Mouse (Mus musculus) ES-CJ7 (cell line): ENCODE data around the gene Sprr2b.
"Not testable (repeated sequence)": the region's sequence is repeated elsewhere in the genome, so short reads cannot be mapped to it uniquely, and the experiment has no call there.

Experiments
- DNase-seq: peaks from one replicate; pipeline ENCODE4 v3.0.0; 2011; ENCODE audit warnings: low read depth, low spot score

The Sprr2b gene

DNA sequence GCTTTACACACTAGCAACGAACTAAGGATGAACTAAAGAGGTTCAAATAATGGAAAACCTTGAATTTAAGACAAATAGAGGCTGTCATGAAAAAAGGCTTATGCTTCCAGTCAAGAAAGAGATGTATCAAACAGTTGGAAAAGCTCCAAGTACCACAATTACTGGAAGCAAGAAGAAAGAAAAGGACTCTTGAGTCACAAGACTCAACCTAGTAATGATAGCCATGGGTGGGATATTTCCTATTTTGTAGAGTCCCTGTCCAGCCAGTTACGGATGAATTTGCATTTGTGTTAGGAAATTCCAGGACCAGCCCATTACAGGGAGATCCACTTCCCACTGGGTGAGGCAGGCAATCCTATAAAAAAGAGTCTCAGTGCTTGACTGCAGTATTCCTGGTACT lies at the start of gene Sprr2b:
Sprr2b (plus strand) TSS at position 301 of the 400 bp plus-strand sequence.
- peak; percentile 3 for DNase-seq

- DNase-seq: not testable (repeated sequence)
These were observed 44.9 kb upstream of the Sprr2b start for GRCm38 (mm10) chr3:92271414-92271985.

- DNase-seq: not testable (repeated sequence)
These were observed 42.9 kb upstream of the Sprr2b start for GRCm38 (mm10) chr3:92273504-92273903.

- DNase-seq: not testable (repeated sequence)
These were observed 42.4 kb upstream of the Sprr2b start for GRCm38 (mm10) chr3:92274018-92274417.

DNA sequence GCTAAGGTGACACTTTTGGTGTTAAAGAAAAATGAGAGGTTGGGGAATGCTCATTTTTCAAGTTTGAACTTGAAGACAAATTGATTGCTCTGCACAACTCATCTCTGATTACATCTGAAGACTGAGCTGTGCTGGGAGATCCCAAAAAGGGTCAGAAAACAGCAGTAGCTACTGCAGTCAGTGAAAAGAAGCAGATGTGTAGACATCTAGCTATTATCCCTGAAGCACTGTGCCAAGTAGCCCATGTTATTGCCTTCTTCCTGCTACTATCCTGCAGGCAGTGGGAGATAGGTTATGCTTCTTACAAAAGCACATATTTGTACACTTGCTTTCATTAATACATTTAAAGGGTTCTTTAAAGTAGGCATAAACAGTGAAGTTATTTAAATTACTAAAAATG lies 36.8 kb upstream of the Sprr2b start:
- DNase-seq: not testable (repeated sequence)

- not testable (repeated sequence) for DNase-seq
These were observed 35.3 kb upstream of the Sprr2b start for GRCm38 (mm10) chr3:92280963-92281606.

DNA sequence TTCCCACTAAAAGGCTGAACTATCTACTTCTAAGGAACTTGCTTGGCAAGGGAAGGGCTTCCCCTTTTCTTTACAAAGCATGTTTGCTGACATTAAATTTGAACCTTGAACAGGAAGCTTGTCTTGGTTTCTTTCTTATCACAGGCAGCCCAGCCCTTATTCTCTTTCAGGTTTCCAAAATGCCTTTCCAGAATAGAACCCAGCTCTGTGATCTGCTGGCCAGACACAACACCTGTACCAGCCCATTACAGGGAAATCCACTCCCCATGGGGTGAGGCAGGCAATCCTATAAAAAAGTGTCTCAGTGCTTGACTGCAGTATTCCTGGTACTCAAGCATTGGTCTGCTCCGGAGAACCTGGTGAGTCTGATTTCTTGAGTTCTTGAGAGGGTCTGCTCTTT lies 31.3 kb upstream of the Sprr2b start, which contains the start of gene Sprr2a3:
Sprr2a3 (plus strand) TSS at position 317 of the 400 bp plus-strand sequence.
- DNase-seq: not testable (repeated sequence)

- not testable (repeated sequence) for DNase-seq
These were observed 27.9 kb upstream of the Sprr2b start for GRCm38 (mm10) chr3:92288489-92288888.

- no peak for DNase-seq
These were observed 9.0 kb upstream of the Sprr2b start for GRCm38 (mm10) chr3:92307406-92307805.

DNA sequence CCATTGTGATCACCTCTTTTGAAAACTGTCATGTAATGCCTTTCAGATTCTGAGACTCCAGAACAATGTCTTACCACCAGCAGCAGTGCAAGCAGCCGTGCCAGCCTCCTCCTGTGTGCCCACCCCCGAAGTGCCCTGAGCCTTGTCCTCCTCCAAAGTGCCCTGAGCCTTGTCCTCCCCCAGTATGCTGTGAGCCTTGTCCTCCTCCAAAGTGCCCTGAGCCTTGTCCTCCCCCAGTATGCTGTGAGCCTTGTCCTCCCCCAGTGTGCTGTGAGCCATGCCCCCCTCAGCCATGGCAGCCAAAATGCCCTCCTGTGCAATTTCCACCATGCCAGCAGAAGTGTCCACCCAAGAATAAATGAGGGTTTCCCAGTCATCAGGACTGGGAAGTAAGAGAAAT lies 964 bp downstream of the Sprr2b start:
- DNase-seq: no peak

DNA sequence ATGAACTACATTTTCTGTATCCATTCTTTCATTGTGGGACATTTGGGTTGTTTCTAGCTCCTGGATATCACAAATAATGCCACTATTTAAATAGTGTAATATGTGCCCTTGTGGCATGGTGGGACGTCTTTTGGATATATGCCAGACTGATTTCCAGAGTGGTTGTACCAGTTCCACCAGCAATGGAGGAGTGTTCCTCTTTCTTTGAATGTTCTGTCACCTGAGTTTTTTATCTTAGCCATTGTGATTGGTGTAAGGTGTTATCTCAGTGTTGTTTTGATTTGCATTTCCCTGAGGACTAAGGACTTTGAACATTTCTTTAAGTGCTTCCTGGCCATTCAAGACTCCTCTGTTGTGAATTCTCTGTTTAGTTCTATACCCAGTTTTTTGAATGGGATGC lies 19.9 kb downstream of the Sprr2b start:
- no peak for DNase-seq

GRCm38 (mm10) chr3:92338840-92339239 lies 22.4 kb downstream of the Sprr2b start, which contains the start of gene Sprr2d:
Gene Sprr2d, plus strand, starts transcription at chr3:92339140.
- DNase-seq: no peak

- DNase-seq: no peak
These were observed 35.4 kb downstream of the Sprr2b start, which contains the start of gene Sprr2e for GRCm38 (mm10) chr3:92351843-92352242. Gene Sprr2e, plus strand, starts transcription at chr3:92352143.

- DNase-seq: no peak
These were observed 45.2 kb downstream of the Sprr2b start for GRCm38 (mm10) chr3:92361619-92362018.

DNA sequence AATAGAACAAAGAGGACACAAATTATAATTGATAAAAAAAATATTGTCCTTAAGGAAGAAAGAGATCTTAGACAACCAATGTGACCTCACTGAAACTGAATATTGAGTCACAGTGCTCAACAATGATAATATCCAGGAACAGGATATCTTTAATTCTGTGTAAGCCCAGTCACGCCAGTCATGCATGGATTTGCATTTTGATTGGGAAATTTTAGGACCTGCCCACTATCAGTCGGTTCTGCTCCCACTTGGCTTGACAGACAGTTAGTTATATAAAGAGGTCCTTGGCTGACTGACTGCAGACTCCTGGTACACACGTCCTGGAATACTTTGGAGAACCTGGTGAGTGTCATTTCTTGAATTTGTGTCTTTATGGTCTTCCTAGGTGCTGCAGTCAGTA lies 48.5 kb downstream of the Sprr2b start, which contains the start of gene Sprr2f:
Sprr2f (plus strand) TSS at position 301 of the 400 bp plus-strand sequence.
- DNase-seq: no peak
